Mouse (Mus musculus): ENCODE measurements around the gene Nfkbia. TPM values are rescaled to one million over a fixed set of nuclear protein-coding genes. Genes with fewer than 3 reads are reported as not detected.

Nfkbia gene
- polyA plus RNA-seq, 1 experiment = 272 TPM

GRCm38 (mm10) chr12:55456136-55456535 lies 36.3 kb downstream of the Nfkbia start:
- no peaks in the 10 kb centered on the region for H3K27me3 ChIP-seq (ENCODE audit: control insufficient read depth, insufficient read depth, low read length)
- no peak for TF ChIP-seq CTCF (IDR thresholded peaks at IDR 0.05; ENCODE audit: extremely low read depth, insufficient read length, insufficient replicate concordance, low read depth, low read length)
- TF ChIP-seq POLR2A (IDR thresholded peaks at IDR 0.05; ENCODE audit: low read depth, low read length) = no peak
- 78% methylated on average over 3 of the region's 3 CpGs for WGBS

GRCm38 (mm10) chr12:55455206-55455605 lies 37.2 kb downstream of the Nfkbia start:
- WGBS = 92% methylated on average over 10 of the region's 10 CpGs
- TF ChIP-seq CTCF (IDR thresholded peaks at IDR 0.05; ENCODE audit: extremely low read depth, insufficient read length, insufficient replicate concordance, low read depth, low read length) (no peak), POLR2A (IDR thresholded peaks at IDR 0.05; ENCODE audit: low read depth, low read length) (no peak)

More at GRCm38 (mm10) chr12:55456136-55456535, 36.3 kb downstream of the Nfkbia start:
- Histone ChIP-seq H3K4me1 (ENCODE audit: control insufficient read depth, insufficient read depth, insufficient read length, low read length) (peaks cover 16% of the 10 kb centered on the region), H3K4me3 (ENCODE audit: low read depth, low read length) (no peak overlapping the region), H3K27ac (ENCODE audit: insufficient read depth, low read depth, low read length) (no peak overlapping the region), H3K36me3 (ENCODE audit: control insufficient read depth, insufficient read depth, low read length) (no peaks in the 10 kb centered on the region)

GRCm38 (mm10) chr12:55453924-55454323 lies 38.5 kb downstream of the Nfkbia start:
- 81% methylated on average over 4 of the region's 4 CpGs for WGBS
- no peak for TF ChIP-seq CTCF (IDR thresholded peaks at IDR 0.05; ENCODE audit: extremely low read depth, insufficient read length, insufficient replicate concordance, low read depth, low read length)
- TF ChIP-seq POLR2A (IDR thresholded peaks at IDR 0.05; ENCODE audit: low read depth, low read length) = no peak
- no peaks in the 10 kb centered on the region for H3K27me3 ChIP-seq (ENCODE audit: control insufficient read depth, insufficient read depth, low read length)
- H3K36me3 ChIP-seq (ENCODE audit: control insufficient read depth, insufficient read depth, low read length) = no peaks in the 10 kb centered on the region
- peaks cover 7% of the 10 kb centered on the region for H3K4me1 ChIP-seq (ENCODE audit: control insufficient read depth, insufficient read depth, insufficient read length, low read length)
- no peak overlapping the region for H3K4me3 ChIP-seq (ENCODE audit: low read depth, low read length)
- H3K27ac ChIP-seq (ENCODE audit: insufficient read depth, low read depth, low read length) = no peak overlapping the region

More at GRCm38 (mm10) chr12:55455206-55455605, 37.2 kb downstream of the Nfkbia start:
- no peaks in the 10 kb centered on the region for H3K27me3 ChIP-seq (ENCODE audit: control insufficient read depth, insufficient read depth, low read length)
- H3K36me3 ChIP-seq (ENCODE audit: control insufficient read depth, insufficient read depth, low read length) = no peaks in the 10 kb centered on the region
- no peak overlapping the region for H3K4me3 ChIP-seq (ENCODE audit: low read depth, low read length)
- no peak overlapping the region for H3K27ac ChIP-seq (ENCODE audit: insufficient read depth, low read depth, low read length)
- H3K4me1 ChIP-seq (ENCODE audit: control insufficient read depth, insufficient read depth, insufficient read length, low read length) = peaks cover 14% of the 10 kb centered on the region

- H3K4me3 ChIP-seq (ENCODE audit: low read depth, low read length) = no peak overlapping the region
- no peak overlapping the region for H3K27ac ChIP-seq (ENCODE audit: insufficient read depth, low read depth, low read length)
- whole genome bisulfite sequencing = 73% methylated on average over 5 of the region's 5 CpGs
- H3K27me3 ChIP-seq (ENCODE audit: control insufficient read depth, insufficient read depth, low read length) = no peaks in the 10 kb centered on the region
- no peaks in the 10 kb centered on the region for H3K36me3 ChIP-seq (ENCODE audit: control insufficient read depth, insufficient read depth, low read length)
- TF ChIP-seq CTCF (IDR thresholded peaks at IDR 0.05; ENCODE audit: extremely low read depth, insufficient read length, insufficient replicate concordance, low read depth, low read length) = no peak
- H3K4me1 ChIP-seq (ENCODE audit: control insufficient read depth, insufficient read depth, insufficient read length, low read length) = peaks cover 9% of the 10 kb centered on the region; the same call in 1 of the 2 replicates
Observed at GRCm38 (mm10) chr12:55452839-55453238, 39.6 kb downstream of the Nfkbia start.

GRCm38 (mm10) chr12:55450421-55450820 lies 42.0 kb downstream of the Nfkbia start:
- no peak overlapping the region for H3K4me3 ChIP-seq (ENCODE audit: low read depth, low read length)
- no peak overlapping the region for H3K27ac ChIP-seq (ENCODE audit: insufficient read depth, low read depth, low read length)
- peaks cover 27% of the 10 kb centered on the region; the same call in 1 of the 2 replicates for H3K4me1 ChIP-seq (ENCODE audit: control insufficient read depth, insufficient read depth, insufficient read length, low read length)
- no peak for TF ChIP-seq CTCF (IDR thresholded peaks at IDR 0.05; ENCODE audit: extremely low read depth, insufficient read length, insufficient replicate concordance, low read depth, low read length)
- TF ChIP-seq POLR2A (IDR thresholded peaks at IDR 0.05; ENCODE audit: low read depth, low read length) = no peak
- WGBS = 65% methylated on average over 16 of the region's 16 CpGs
- H3K27me3 ChIP-seq (ENCODE audit: control insufficient read depth, insufficient read depth, low read length) = no peaks in the 10 kb centered on the region
- H3K36me3 ChIP-seq (ENCODE audit: control insufficient read depth, insufficient read depth, low read length) = no peaks in the 10 kb centered on the region

- Histone ChIP-seq H3K36me3 (ENCODE audit: control insufficient read depth, insufficient read depth, low read length) (no peaks in the 10 kb centered on the region), H3K27ac (ENCODE audit: insufficient read depth, low read depth, low read length) (no peak overlapping the region), H3K4me3 (ENCODE audit: low read depth, low read length) (no peak overlapping the region), H3K27me3 (ENCODE audit: control insufficient read depth, insufficient read depth, low read length) (no peaks in the 10 kb centered on the region), H3K4me1 (ENCODE audit: control insufficient read depth, insufficient read depth, insufficient read length, low read length) (peaks cover 32% of the 10 kb centered on the region; the same call in 1 of the 2 replicates)
- TF ChIP-seq CTCF (IDR thresholded peaks at IDR 0.05; ENCODE audit: extremely low read depth, insufficient read length, insufficient replicate concordance, low read depth, low read length) (no peak), POLR2A (IDR thresholded peaks at IDR 0.05; ENCODE audit: low read depth, low read length) (no peak)
- 91% methylated on average over 2 of the region's 2 CpGs for WGBS
Observed at GRCm38 (mm10) chr12:55449048-55449447, 43.4 kb downstream of the Nfkbia start.

GRCm38 (mm10) chr12:55448457-55448856 lies 44.0 kb downstream of the Nfkbia start:
- Histone ChIP-seq H3K27me3 (ENCODE audit: control insufficient read depth, insufficient read depth, low read length) (no peaks in the 10 kb centered on the region), H3K27ac (ENCODE audit: insufficient read depth, low read depth, low read length) (peak overlapping the region; percentile 2; the same call in 1 of the 2 replicates), H3K36me3 (ENCODE audit: control insufficient read depth, insufficient read depth, low read length) (no peaks in the 10 kb centered on the region), H3K4me1 (ENCODE audit: control insufficient read depth, insufficient read depth, insufficient read length, low read length) (peaks cover 36% of the 10 kb centered on the region; the same call in 1 of the 2 replicates), H3K4me3 (ENCODE audit: low read depth, low read length) (no peak overlapping the region)
- TF ChIP-seq POLR2A (IDR thresholded peaks at IDR 0.05; ENCODE audit: low read depth, low read length) = no peak
- no peak for TF ChIP-seq CTCF (IDR thresholded peaks at IDR 0.05; ENCODE audit: extremely low read depth, insufficient read length, insufficient replicate concordance, low read depth, low read length)
- WGBS = 83% methylated on average over 2 of the region's 2 CpGs
